Mouse (Mus musculus) adrenal gland, adult 18-20 months (tissue): ENCODE measurements around the gene Frmd4a. TPM values are rescaled to one million over a fixed set of nuclear protein-coding genes. Genes with fewer than 3 reads are reported as not detected.

ENCODE experiments used
- DNase-seq, 2 experiments: peaks; one replicate each; pipeline ENCODE4 v3.0.0; 2021 to 2022; ENCODE audit warnings: low spot score in 2 of 2
- total RNA-seq, 2 experiments: library from RNA; stranded (reverse); gene quantifications; 1 replicate in 1 of 2; 2 replicates in 1 of 2; pipeline ENCODE4 v1.2.3; 2021

The Frmd4a gene
- total RNA-seq, 2 experiments from 2014 or later: 8.7 to 13.2 TPM

DNA sequence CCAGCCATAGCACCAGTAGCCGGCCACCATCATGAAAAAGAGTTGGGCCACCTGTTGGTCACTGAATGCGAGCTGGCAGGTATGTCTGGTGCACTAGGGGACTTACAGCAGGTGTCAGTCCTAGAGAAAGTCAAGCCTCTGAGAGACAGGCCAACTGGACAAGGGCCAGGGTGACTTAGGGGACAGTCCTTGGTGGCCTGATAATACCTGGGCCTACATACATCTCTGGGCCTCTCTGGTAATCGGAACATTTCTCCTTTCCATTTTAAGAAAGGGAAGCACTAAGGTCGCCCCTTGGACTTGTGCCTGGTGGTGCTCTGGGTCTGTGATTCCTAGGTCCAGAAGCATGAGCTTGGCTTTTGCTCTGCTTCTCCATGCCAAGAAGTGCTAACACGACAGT lies 459.1 kb downstream of the Frmd4a start:
- no peak for DNase-seq

DNA sequence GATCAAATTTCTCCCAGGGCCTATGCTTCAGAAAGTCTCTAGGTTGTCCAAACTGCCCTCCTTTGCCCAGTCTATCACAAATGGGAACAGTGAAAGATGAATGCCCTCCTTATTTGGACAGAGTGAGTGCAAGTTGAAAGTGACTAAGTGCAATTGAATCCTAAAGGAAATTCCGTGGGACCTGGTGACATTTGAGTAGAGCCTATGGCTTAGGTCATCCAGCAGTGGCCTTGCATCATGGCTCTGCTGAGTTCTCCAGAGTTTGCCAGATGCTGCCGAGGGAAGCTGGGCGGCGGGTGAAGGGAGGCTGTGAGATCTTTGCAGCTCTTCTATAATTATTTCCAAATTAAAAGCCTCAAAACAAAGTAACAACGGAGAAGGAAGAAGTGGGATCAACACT lies 459.8 kb downstream of the Frmd4a start:
- no peak for DNase-seq

DNA sequence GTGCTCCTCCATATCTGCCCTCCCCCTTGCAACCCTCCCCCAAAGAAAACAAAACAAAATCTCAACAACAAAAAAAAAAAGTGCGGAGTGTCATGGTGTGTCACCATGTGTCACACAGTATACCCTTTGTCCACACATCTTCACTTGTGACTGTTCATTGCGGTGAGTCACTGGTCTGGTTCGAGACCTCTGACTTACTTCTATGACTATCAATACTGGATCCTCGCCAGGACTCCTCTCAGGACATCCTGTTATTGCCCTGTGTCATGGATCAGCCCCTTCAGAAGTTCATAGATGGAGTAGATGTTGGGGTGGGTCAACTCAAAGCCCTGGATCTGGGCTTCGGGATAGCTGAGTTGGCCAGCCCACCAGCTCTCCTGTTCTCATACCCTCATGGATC lies 462.7 kb downstream of the Frmd4a start:
- peak in 1 of 2 experiments; percentile 17 for DNase-seq

DNA sequence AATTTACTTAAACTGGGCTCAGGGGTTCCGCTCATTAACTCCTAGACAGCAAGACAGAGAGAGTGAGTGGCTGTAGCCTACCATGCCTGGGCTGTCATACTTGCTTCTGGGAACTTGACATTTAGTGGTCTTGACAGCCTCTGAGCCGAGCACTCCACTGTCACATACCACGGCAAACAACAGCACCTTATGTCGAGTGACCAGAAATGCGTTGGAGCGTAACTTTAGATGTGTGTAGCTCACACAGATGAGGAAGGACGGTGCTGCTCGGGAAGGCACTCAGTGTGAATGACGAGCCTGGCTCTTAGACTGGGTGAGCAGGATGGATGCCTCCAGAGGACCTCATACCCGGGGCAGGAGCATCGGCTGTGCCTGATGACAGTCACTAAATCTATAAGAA lies 463.6 kb downstream of the Frmd4a start:
- no peak for DNase-seq

DNA sequence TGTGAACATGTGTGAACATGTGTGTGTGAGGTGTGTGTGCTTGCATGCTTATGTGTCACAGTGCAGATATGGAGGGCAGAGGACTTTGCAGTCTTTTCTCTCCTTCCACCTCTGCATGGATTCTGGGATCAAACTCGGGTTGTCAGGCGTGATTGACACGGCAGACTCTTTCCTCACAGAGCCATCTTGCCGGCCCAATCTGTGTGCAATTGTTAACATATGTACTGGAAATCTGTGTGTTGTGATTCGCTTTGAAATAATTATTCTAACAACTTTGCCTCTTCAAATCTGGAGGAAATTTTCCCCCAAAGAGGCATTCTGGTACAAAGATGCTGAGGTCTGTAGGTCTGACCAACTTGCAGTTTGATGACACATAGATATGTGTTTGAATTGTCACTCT lies 468.7 kb downstream of the Frmd4a start:
- no peak for DNase-seq

DNA sequence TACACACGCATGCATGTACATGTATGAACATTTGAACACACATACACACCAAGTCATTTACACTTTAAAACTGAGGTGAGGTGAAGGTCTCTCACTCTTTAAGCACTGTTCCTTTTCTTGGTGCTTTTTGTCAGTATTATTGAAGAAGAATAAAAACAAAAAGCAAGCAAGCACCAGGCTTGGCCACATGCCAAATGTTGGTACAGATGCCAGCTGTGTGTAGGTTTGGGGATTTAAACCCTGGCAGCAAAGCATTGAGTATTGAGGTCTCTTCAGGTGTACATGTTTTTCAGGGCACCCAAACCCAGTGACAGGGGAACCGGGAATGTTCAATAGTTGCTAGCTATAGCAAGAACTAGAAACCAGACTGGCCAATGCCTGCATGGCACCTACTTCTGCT lies 469.8 kb downstream of the Frmd4a start:
- no peak for DNase-seq

DNA sequence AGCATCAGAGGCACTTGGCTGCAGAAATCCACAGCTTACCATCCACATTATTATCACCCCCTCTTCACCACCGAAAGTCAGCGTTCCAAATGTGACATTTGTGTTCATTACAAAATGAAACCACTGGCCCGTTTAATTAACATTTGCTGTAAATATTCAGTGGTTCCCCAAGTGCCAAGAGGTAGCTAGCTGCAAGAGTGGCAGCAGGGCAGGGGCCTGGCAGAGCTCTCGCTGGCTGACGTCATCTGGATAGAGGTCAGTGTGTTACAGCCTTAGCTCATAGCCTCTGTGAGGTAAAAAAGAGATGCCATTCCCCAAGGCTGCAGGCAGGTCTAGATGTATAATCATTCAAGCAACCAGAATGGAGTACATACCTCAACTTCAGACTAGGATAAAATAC lies 473.3 kb downstream of the Frmd4a start:
- DNase-seq: peak in 1 of 2 experiments; percentile 38

DNA sequence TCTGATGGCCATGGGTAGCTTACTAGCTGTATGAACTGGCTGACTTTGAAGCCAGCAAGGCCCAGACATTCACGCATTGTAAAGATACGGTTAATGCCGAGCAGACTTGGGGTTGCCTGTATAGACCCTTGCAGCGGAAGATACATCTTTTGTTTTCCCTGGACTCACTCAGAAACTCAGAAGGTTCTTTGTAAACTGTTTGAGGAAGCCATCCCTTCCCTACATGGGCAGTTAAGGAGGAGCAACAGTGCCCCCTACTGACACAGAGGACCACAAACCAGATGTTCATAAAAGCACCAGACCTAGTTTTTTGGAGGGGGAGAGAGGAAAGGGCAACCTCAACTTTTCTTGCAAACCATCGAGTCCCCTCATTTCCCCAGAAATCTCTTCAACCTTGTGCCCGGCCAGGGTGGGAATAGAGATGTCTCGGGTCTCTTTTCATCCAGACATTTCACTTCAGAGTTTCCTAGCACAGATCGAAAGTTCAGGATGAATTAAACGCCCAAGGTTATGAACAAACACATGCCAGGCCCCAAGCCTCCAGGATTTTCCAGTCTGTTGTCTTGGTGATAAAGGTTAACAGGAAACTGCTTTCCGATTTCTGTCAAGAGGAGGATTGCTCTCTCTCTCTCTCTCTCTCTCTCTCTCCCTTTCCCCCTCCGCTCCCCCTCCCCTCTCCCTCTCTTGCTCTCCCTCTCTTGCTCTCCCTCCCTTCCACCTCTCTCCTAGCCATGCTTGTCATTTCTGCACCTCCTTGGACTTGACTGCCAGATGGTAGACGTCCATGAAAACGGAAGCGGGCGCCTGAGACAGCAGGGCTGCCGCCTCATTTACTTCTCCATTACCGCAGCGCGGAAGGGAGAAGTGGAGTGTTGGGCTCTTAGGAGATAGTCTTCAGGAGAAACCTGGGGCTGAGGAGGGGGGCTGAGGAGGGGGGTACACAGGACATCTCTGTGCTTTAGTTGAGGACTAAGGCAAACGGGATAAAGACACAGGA lies 475.3 kb downstream of the Frmd4a start:
- DNase-seq: peak; percentile 69 to 75

DNA sequence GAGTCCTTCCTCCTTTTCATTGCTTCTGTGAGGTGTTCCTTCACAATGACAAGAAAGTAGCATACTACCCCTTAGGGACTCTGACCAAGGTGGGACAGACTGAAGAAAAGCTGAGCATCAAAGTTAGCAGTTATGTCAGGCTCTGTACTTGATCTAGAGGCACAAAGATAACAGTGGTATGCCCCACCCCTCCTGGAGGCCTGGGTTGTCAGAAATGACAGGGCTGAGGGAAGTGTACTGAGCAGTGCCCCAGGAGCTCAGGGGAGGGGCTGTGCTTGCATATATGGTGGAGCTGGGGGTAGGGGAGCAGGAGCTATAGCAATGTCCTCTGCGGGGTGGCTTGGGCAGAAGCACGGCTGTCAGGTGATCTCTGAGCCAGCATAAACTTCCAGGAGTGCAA lies 477.0 kb downstream of the Frmd4a start:
- DNase-seq: no peak

DNA sequence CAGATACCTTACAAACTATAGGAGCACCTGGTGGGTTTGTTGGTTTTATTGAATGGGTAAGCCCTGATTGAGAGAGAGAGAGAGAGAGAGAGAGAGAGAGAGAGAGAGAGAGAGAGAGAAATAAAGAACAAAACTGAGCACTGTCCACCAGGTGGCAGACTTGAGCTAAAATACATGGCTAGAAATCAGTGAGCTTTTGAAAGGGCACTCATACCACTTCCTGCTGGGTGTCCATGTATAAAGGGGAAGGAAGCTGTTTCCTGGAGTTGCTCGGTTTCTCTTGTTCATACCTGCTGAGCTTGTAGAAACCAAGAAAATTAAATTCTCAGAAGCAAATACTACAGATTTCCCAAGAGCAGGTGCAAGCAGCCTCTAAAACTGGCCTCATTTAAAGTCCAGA lies 481.7 kb downstream of the Frmd4a start:
- peak; percentile 61 to 76 for DNase-seq

DNA sequence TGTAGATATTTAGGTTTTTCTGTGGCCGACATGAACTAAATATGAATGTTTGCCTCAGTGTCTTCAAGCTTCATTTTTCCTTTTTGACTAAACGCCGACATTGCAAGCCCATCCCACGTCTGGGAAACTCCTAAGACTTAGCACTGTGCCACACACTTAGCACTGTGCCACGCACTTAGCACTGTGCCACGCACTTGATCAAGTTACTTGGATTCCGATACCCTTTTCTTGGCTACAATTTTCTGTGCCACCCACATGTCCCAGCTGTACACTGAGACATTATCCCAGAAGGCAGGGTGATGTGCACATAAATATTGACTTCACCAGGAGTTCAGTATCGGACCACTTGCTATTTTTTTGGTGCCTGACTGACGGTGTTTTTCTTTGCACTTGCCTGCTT lies 482.4 kb downstream of the Frmd4a start:
- DNase-seq: no peak

DNA sequence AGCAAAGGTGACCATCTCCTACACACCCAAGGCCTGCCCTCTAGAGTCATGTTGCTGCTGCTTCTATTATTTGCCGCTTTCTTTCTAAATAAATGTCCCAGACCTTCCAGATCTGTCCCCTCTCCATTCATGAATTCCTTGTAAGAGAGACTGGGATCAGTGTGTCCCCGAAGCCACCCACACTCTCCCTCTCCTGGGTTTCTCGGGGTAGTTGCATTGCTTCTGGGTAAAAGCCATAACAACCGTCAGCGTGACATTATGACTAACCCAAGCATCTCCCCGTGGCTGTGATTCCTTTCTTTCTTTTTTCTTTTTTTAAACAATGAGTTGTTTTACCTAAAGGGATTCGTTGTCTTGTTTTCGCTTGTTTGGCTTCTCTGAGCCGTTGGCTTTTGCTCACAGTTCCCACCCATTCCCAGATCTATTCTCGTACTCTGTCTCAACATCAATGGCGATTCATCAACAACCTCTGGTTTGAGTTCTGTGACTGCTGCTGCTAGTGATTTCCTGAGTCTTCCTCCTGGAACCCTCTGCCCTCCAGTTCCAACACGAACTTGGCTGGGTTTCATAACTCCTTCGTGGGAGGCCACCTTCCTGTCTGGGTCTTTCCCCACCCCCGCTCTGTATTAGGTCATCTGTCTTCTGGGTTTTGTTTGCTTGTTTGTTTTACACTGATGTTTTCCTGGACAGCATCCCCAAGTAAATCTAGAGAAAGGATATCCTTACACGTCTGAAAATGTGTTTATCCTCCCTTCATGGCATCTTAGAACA lies 483.9 kb downstream of the Frmd4a start:
- DNase-seq: no peak

DNA sequence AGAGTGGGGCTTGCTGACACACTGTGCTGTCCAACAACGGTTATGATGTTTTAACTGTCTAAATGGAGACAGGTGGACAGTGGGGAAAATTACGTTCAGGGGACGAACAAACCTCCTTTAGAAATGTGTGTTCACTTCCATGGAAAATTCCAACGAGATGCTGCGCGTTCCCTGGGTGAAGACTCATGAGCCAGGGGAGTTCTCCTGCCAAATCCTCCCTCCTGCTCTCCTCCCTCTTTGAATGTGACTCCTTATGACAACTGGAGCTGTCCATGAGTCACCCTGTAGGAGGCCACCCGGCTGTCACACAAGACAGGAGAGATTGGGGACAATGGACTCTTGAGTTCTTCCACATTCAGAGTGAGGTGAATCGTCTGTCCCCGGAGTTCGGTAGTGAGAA lies 486.9 kb downstream of the Frmd4a start:
- DNase-seq: peak in 1 of 2 experiments; percentile 30

DNA sequence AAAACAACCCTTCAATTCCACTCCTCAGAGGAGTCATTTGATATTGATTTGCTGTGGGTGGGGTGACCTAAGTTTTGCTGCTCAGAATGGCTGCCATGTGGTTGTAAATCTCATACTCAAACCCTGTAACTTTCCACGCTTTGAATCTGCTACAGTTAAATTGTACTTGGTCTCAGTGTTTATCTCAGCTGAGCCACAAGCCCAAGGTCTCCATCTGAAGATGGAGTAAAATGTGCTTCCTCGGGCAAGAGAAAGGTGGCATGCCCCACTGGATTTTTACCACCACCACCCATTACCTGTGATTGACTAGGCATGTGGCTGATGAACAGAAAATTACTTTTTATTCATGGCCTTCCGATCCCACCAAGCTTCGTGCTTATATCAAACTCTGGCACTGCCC lies 488.2 kb downstream of the Frmd4a start:
- no peak for DNase-seq

DNA sequence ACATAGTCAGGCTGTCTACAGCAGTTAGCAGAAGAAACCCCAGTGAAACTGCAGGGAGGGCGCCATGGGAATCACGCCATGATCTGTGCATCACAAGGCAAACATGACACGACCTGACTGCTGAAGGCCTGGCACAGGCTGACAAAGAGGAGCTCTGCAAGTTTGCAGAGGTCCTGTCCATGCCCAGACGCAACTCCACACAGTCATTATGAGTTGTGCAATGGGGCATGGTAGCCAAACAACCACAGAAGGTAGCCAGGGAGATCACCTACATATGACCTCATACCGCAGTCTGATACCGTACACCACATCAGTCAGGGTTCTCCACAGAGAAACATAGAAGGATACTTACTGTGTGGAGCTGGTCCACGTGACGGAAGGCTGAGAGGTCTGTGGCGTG lies 489.1 kb downstream of the Frmd4a start:
- no peak for DNase-seq

DNA sequence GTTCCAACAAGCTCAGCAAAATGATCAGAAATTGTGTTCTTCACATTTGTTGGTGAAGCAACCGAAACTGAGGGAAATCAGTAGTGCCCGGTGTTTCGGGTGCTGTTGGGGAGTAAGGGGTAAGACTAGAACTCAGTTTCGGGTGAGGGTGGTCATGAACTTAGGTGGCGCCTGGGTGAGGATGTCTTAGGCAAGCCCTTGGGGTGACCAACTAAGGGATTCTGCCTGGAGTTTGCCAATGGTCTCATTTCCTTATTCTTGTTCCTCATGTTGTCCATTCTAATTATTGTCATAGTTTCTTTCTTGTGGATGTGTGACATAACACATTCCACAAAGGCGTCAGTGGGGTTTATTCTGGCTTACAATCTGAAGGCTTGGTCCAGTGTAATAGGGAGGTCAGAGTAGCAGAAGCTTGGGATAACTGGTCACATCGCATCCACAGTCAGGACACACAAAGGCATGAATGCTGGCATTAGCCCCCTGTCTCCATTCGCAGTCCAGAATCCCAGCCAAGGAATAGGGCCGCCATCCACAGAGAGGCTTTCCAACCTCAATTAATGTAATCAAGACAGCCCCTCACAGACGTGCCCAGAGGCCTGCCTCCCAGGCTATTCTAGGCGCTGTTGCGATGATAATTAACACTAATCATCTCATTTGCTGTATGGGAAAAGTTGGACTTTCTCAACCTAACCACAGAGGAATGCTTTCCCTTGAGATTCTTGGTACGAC lies 490.5 kb downstream of the Frmd4a start:
- DNase-seq: no peak

DNA sequence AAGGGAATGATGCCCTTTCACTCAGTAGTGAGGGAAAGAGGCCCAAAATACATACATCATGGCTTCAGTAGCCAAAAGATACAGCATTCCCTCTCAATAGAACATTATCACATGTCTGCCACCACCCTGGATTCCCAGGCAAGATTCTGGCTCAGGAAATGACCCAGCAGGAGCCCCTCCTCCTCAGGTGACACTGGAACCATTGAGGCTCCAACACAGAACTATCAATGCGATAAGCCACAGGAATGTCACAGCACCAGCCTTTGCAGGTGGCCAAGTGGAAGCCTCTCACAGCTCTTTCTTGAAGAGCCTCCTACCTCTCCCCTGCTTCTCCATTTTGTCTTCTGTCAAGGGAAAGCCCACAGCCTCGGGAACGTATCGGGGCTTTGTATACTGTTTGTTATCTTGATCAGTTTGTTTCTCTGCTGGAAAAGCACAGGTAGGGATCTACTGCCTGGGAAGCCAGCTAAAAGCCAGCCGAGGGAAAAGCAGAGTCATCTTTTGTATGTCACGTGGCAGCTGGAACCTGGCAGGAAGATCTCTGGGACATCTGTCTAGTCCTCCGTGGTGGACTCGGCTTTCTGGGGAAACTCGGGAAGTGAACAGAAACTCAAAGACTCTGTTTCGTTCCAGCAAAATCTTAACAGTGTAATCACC lies 491.6 kb downstream of the Frmd4a start:
- DNase-seq: no peak

DNA sequence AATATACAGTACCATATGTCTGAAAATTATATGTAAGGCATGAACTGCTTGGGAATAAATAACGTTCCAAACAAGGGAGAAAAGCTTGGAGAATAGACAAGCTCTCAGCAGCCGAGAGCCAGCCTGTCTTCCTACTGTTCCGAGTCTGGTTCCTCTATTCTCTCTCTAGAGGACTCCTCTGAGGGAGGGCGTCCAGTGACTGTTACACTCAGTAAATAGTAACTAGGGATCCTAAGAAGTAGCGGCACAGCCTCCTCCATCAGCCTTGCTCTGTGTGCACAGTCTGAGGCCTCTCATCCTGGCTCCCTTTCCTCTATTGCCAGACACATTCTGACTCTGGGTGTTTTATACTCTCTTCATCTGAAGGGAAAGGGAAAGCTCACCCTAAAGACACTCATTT lies 492.2 kb downstream of the Frmd4a start:
- no peak for DNase-seq

DNA sequence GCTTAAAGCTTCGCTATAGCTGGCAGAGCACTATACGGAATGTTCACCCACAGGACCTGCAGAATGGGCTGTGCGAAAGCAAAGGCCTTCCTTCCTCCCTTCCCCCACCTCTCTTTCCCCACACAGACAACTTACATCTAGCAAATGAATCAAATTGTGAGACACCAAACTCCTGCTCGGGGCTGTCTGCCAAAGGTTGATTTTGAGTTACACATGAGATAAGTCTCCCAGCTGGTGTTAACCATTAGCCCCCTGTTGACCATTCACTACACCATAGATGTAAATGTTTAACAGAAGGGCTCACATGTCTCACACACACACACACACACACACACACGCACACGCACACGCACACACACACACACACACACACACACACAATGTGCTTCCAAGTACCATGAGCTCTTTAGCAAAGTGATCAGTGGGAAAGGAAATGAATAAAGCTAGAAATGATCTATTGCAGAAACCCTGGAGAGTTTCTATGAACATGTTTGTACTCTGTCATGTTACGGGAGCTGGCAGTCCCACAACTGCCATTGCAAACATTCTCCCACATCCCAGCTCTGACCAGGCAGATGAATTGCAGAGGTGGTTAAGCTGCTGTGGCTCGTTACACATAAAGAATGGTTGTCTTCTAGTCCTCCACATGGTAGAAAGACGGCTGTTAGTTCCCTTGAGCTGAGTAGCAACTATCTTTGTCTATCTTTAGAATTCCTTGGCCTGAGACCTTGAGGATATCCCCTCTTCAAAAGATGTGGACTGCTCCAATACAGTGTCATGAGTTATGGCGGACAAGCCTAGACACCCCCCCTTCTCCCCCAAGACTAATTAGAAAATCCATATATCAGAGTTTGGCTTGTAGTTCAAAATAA lies 492.9 kb downstream of the Frmd4a start:
- DNase-seq: no peak

DNA sequence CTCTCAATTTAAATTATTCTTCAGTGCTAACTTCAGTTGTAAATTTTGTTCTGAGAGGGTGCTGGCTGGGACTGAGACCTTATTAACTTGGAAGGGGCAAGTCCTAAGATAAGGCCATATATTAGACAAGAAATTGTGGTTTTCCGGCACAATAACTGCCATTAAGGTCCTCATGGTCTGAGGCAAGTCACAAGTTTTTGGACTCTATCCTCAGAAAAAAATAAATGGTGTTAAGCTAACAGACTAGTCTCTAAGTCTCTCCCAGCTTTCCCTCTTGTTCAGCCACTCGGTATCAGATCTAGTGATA lies 493.5 kb downstream of the Frmd4a start:
- no peak for DNase-seq
